Mouse (Mus musculus): Measurements from ENCODE around the gene Rpp40. TPM values are rescaled to one million over a fixed set of nuclear protein-coding genes. Genes with fewer than 3 reads are reported as not detected.

The Rpp40 gene
- polyA plus RNA-seq (2017; shearing (Covaris generic)) = 7.5 TPM

DNA sequence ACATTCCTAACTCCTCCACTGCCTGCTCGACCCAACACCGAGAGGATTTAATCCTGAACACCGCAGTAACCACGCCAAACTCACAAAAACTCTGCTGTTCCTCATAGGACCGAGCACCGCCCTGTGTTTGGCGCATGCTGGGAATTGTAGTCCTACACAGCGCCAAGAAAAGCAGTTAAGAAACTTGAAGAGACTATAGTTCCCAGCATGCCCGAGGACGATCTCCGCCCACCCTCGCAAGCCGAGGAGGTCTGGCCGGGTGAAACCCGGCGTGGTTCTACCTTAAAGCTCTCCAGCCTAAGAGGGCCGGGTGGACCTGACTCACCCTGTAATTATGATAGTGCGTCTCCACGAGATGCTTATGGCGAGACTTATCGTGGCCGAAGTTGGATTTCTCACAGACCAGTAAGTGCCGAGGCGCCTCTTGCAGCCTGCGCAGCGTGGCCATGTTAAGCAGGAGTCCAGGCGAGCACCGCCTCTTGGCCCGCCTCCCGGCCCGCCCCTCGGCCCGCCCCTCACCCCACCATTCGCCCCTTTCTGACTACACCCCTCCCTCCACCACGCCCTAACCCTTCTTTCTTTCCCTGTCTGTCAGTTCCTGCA lies at the start of gene Rpp40:
Gene Rpp40, minus strand, starts transcription at position 481 of the 603 bp plus-strand sequence.

Other genes starting within 250 kb of the Rpp40 start
- 17.2 TPM for gene Cdyl, start 246.5 kb downstream of the Rpp40 start, polyA plus RNA-seq (2017; shearing (Covaris generic))
- not detected for gene Ppp1r3g, start 52.5 kb upstream of the Rpp40 start, polyA plus RNA-seq (2017; shearing (Covaris generic))
- gene Fars2, start 211.1 kb upstream of the Rpp40 start, polyA plus RNA-seq (2017; shearing (Covaris generic)) = 33.6 TPM
- gene Lyrm4, start 211.2 kb upstream of the Rpp40 start, polyA plus RNA-seq (2017; shearing (Covaris generic)) = 7.8 TPM

Measured in effector memory CD4-positive, alpha-beta T cell, adult 5 months (primary cell).